11 mouse cellular contexts compared by ENCODE assay signal in genomic region chr11:30230330-30230771, GRCm38 (mm10). TPM values are rescaled to one million over a fixed set of nuclear protein-coding genes. Genes with fewer than 3 reads are reported as not detected.
DNase-seq lines count a peak whose midpoint lies in the region; ATAC-seq and TF ChIP-seq lines count a peak whose summit lies in the region.
"Had no signal": no experiment of that assay in that cellular context is flagged by ENCODE, and none has a peak within 500 bp of the region (broad histone marks: within the 10 kb centered on the region; RNA-seq: fewer than 3 reads in every experiment).

No protein-coding gene starts in this region.

- H3K36me3 ChIP-seq in stomach, embryonic 14.5 days (ENCODE audit: control insufficient read depth, insufficient read depth, low read length) = no peaks in the 10 kb centered on the region
- no peaks in the 10 kb centered on the region for H3K36me3 ChIP-seq in stomach, postnatal 0 days (ENCODE audit: control insufficient read depth, insufficient read depth, low read length)
- no peaks in the 10 kb centered on the region for H3K36me3 ChIP-seq in kidney, embryonic 16.5 days (ENCODE audit: insufficient read depth, low read length)
- H3K36me3 ChIP-seq: midbrain, embryonic 12.5 days had no signal

- no peak overlapping the region for H3K9ac ChIP-seq in stomach, embryonic 14.5 days (replicated peaks; ENCODE audit: low read depth, low read length)
- H3K9ac ChIP-seq in stomach, postnatal 0 days (ENCODE audit: low read length) = no peak overlapping the region
- 0 out of 2 replicates have a peak overlapping the region, but pooled peaks have one; percentile 41 for H3K9ac ChIP-seq in kidney, embryonic 16.5 days (replicated peaks; ENCODE audit: low read length)
- H3K9ac ChIP-seq: lung, embryonic 14.5 days; midbrain, embryonic 12.5 days had no signal

- intact Hi-C loops in heart, postnatal 25 days (cut with DNase I) = loop anchor here (2.0 to 5.0 kb wide), 2 partner anchors 14 to 37 kb away; partner anchors contain the start of gene Sptbn1

- peaks cover 27% of the 10 kb centered on the region for H3K4me1 ChIP-seq in stomach, embryonic 14.5 days (ENCODE audit: control insufficient read depth, insufficient read depth, low read length)
- peaks cover 2% of the 10 kb centered on the region for H3K4me1 ChIP-seq in stomach, postnatal 0 days (replicated peaks; ENCODE audit: control insufficient read depth, insufficient read depth)
- H3K4me1 ChIP-seq in kidney, embryonic 16.5 days (ENCODE audit: insufficient read depth, low read length) = peaks cover 27% of the 10 kb centered on the region
- H3K4me1 ChIP-seq: midbrain, embryonic 12.5 days had no signal

- peak; percentile 93 for DNase-seq in heart, adult 11 months
- DNase-seq in heart, postnatal 25 days (ENCODE audit: low spot score) = no peak
- no peak for DNase-seq in stomach, postnatal 0 days (ENCODE audit: low spot score)
- DNase-seq in ovary, postnatal 36 days (ENCODE audit: low spot score) = no peak
- no peak for DNase-seq in gastrocnemius, adult 8-10 months (ENCODE audit: low spot score in 2 of 2)
- DNase-seq in embryo, embryonic 9.5 days (ENCODE audit: extremely low spot score) = no peak
- DNase-seq: cerebellum, adult 18-20 months; lung, embryonic 14.5 days had no signal

- TF ChIP-seq CTCF in stomach, postnatal 0 days (IDR thresholded peaks at IDR 0.05; ENCODE audit: low read depth) = no peak

- no peaks in the 10 kb centered on the region for H3K27me3 ChIP-seq in stomach, embryonic 14.5 days (ENCODE audit: control insufficient read depth, insufficient read depth, low read length)
- H3K27me3 ChIP-seq in stomach, postnatal 0 days (ENCODE audit: control insufficient read depth, insufficient read depth, low read length) = no peaks in the 10 kb centered on the region
- H3K27me3 ChIP-seq in kidney, embryonic 16.5 days (ENCODE audit: insufficient read depth, low read length) = no peaks in the 10 kb centered on the region
- H3K27me3 ChIP-seq: midbrain, embryonic 12.5 days had no signal

- peak overlapping the region; percentile 62; the same call in 1 of the 2 replicates for H3K27ac ChIP-seq in stomach, embryonic 14.5 days (ENCODE audit: low read length)
- no peak overlapping the region; the same call in 1 of the 2 replicates for H3K27ac ChIP-seq in stomach, postnatal 0 days (replicated peaks)
- H3K27ac ChIP-seq in kidney, embryonic 16.5 days (ENCODE audit: low read length) = peak overlapping the region; percentile 91
- H3K27ac ChIP-seq: midbrain, embryonic 12.5 days had no signal

- H3K9me3 ChIP-seq in stomach, embryonic 14.5 days (ENCODE audit: control insufficient read depth, low read depth, low read length) = no peaks in the 10 kb centered on the region
- H3K9me3 ChIP-seq in stomach, postnatal 0 days (ENCODE audit: control insufficient read depth, low read length) = no peaks in the 10 kb centered on the region
- no peaks in the 10 kb centered on the region for H3K9me3 ChIP-seq in kidney, embryonic 16.5 days (ENCODE audit: low read length)
- H3K9me3 ChIP-seq: midbrain, embryonic 12.5 days had no signal

- ATAC-seq in stomach, embryonic 14.5 days (ENCODE audit: insufficient number of reproducible peaks, insufficient read depth, low FRiP score, low read depth) = peak; percentile 50; the same call in 1 of the 2 replicates
- no peak for ATAC-seq in stomach, postnatal 0 days (ENCODE audit: low FRiP score, low TSS enrichment)
- ATAC-seq in kidney, embryonic 16.5 days (ENCODE audit: low FRiP score, low TSS enrichment) = peak; percentile 93

- H3K4me3 ChIP-seq in stomach, embryonic 14.5 days (ENCODE audit: low read depth, low read length) = no peak overlapping the region
- no peak overlapping the region for H3K4me3 ChIP-seq in stomach, postnatal 0 days (ENCODE audit: low read depth, low read length)
- H3K4me3 ChIP-seq in kidney, embryonic 16.5 days (ENCODE audit: low read length) = no peak overlapping the region
- H3K4me3 ChIP-seq: midbrain, embryonic 12.5 days had no signal

- TF ChIP-seq EP300 in stomach, postnatal 0 days (optimal IDR thresholded peaks at IDR 0.05) = no peak

- WGBS in stomach, embryonic 14.5 days = 62% methylated on average over 4 of the region's 4 CpGs
- WGBS in stomach, postnatal 0 days = 60% methylated on average over 4 of the region's 4 CpGs
- 53% methylated on average over 4 of the region's 4 CpGs for WGBS in kidney, embryonic 16.5 days

- no peak overlapping the region for H3K4me2 ChIP-seq in stomach, embryonic 14.5 days (replicated peaks; ENCODE audit: low read depth, low read length)
- H3K4me2 ChIP-seq in stomach, postnatal 0 days (replicated peaks; ENCODE audit: low read depth) = no peak overlapping the region
- H3K4me2 ChIP-seq in kidney, embryonic 16.5 days (replicated peaks; ENCODE audit: low read depth, low read length) = 0 out of 2 replicates have a peak overlapping the region, but pooled peaks have one; percentile 10
- H3K4me2 ChIP-seq: lung, embryonic 14.5 days; midbrain, embryonic 12.5 days had no signal

RNA-seq across cellular contexts. Expression of gene Sptbn1, which starts 37.6 kb away (rescaled TPM):
- total RNA-seq in heart, postnatal 25 days (2021) = 100 to 1,000 TPM; 487 to 529 TPM
- polyA plus RNA-seq in stomach, embryonic 14.5 days (2014; fragmentation: Nextera tagmentation; extraction: Ambion mirVana) = 136 and 137 TPM in 2 replicates
- polyA plus RNA-seq in stomach, postnatal 0 days (2015; fragmentation: Nextera tagmentation; extraction: Ambion mirVana) = 57.2 and 57.4 TPM in 2 replicates
- polyA plus RNA-seq in kidney, embryonic 16.5 days (2015; fragmentation: Nextera tagmentation; extraction: Ambion mirVana) = 119 and 135 TPM in 2 replicates
- total RNA-seq in gastrocnemius, adult 8-10 months (2022) = 100 to 1,000 TPM in 2 of 4 experiments, 10 to 100 TPM in 2; 83.7 to 109 (median 98.4) TPM
